ENCODE assay signal across 9 mouse cellular contexts in genomic region chr7:74862727-74863126, GRCm38 (mm10).
DNase-seq lines count a peak whose midpoint lies in the region; TF ChIP-seq lines count a peak whose summit lies in the region.
"Had no signal": no experiment of that assay in that cellular context is flagged by ENCODE, and none has a peak within 500 bp of the region (broad histone marks: within the 10 kb centered on the region; RNA-seq: fewer than 3 reads in every experiment).

No protein-coding gene starts in this region.

- peak; percentile 2 for DNase-seq in adrenal gland, adult 2 months
- DNase-seq in adrenal gland, adult 18-20 months (ENCODE audit: low spot score in 2 of 2): no peak
- peak; percentile 12 for DNase-seq in MEL (ENCODE audit: low read depth, low spot score)
- DNase-seq in gastrocnemius, postnatal 10 days: peak; percentile 4
- DNase-seq in heart, postnatal 36 days: peak; percentile 8 to 31
- DNase-seq in left cerebral cortex, adult 18-20 months (ENCODE audit: low spot score in 2 of 2): no peak
- DNase-seq in retina, embryonic 14.5 days (ENCODE audit: low spot score): no peak
- no peak for DNase-seq in urinary bladder, adult 18-20 months (ENCODE audit: low spot score in 2 of 2)
- DNase-seq: lung, adult 2 months had no signal

- no peaks in the 10 kb centered on the region for H3K36me3 ChIP-seq in MEL (ENCODE audit: control insufficient read depth in 1 of 2, insufficient read depth in 2 of 2, low read length in 2 of 2)

- TF ChIP-seq POLR2A in MEL (IDR thresholded peaks at IDR 0.05; ENCODE audit: control insufficient read depth in 1 of 2, insufficient read depth in 1 of 2, low read depth in 1 of 2, low read length in 2 of 2, poor library complexity in 1 of 2): no peak

- H3K27ac ChIP-seq in MEL (ENCODE audit: control insufficient read depth, low read depth, low read length): no peak overlapping the region

- no peaks in the 10 kb centered on the region for H3K79me2 ChIP-seq in MEL (ENCODE audit: control insufficient read depth, insufficient read depth, low read length, poor library complexity)

- intact Hi-C loops in heart, postnatal 36 days (cut with DNase I): loop anchor here (10.0 kb wide), 2 partner anchors 308 to 438 kb away; partner anchors contain the start of gene Slco3a1

- TF ChIP-seq EP300 in MEL (IDR thresholded peaks at IDR 0.05; ENCODE audit: low read depth in 1 of 2, low read length in 2 of 2): no peak

- no peaks in the 10 kb centered on the region for H3K9me3 ChIP-seq in MEL (replicated peaks; ENCODE audit: insufficient read depth, low read length)

- H3K4me1 ChIP-seq in MEL (ENCODE audit: control insufficient read depth in 1 of 2, insufficient read depth in 2 of 2, low read length in 2 of 2): no peaks in the 10 kb centered on the region

- no peak overlapping the region for H3K9ac ChIP-seq in MEL (ENCODE audit: control insufficient read depth, low read depth, low read length, poor library complexity, severe bottlenecking)

- no peak for TF ChIP-seq RAD21 in MEL (IDR thresholded peaks at IDR 0.05; ENCODE audit: low read depth, low read length)

- no peaks in the 10 kb centered on the region for H3K27me3 ChIP-seq in MEL (ENCODE audit: control insufficient read depth in 1 of 2, insufficient read depth in 2 of 2, low read length in 2 of 2)

- TF ChIP-seq CTCF in MEL (IDR thresholded peaks at IDR 0.05 in 2 of 3, conservative IDR thresholded peaks at IDR 0.05 in 1 of 3; ENCODE audit: control insufficient read depth in 1 of 3, insufficient read depth in 1 of 3, low read depth in 2 of 3, low read length in 3 of 3, poor library complexity in 1 of 3, severe bottlenecking in 1 of 3): no peak

- H3K4me3 ChIP-seq in MEL (ENCODE audit: control insufficient read depth in 1 of 2, insufficient read depth in 1 of 2, low read depth in 2 of 2, low read length in 2 of 2): no peak overlapping the region

TF ChIP-seq in MEL, 35 proteins besides CTCF, POLR2A, EP300 and RAD21:
- no peak for TF ChIP-seq UBTF (IDR thresholded peaks at IDR 0.05; ENCODE audit: borderline replicate concordance, insufficient read depth, low read depth, low read length)
- no peak for TF ChIP-seq SIN3A (IDR thresholded peaks at IDR 0.05; ENCODE audit: low read length)
- no peak for TF ChIP-seq ZNF384 (IDR thresholded peaks at IDR 0.05; ENCODE audit: low read depth, low read length)
- TF ChIP-seq GATA1 (IDR thresholded peaks at IDR 0.05; ENCODE audit: low read depth, low read length): no peak
- no peak for TF ChIP-seq GABPA (IDR thresholded peaks at IDR 0.05; ENCODE audit: low read depth, low read length)
- TF ChIP-seq SMC3 (IDR thresholded peaks at IDR 0.05; ENCODE audit: low read depth, low read length): no peak
- TF ChIP-seq RCOR1 (IDR thresholded peaks at IDR 0.05; ENCODE audit: low read depth, low read length): no peak
- TF ChIP-seq NRF1 (IDR thresholded peaks at IDR 0.05; ENCODE audit: insufficient read depth, low read depth, low read length, poor library complexity, severe bottlenecking): no peak
- TF ChIP-seq TBP (IDR thresholded peaks at IDR 0.05; ENCODE audit: low read depth, low read length): no peak
- no peak for TF ChIP-seq MAFK (IDR thresholded peaks at IDR 0.05; ENCODE audit: borderline replicate concordance, low read depth, low read length)
- no peak for TF ChIP-seq MYB (IDR thresholded peaks at IDR 0.05; ENCODE audit: low read depth, low read length)

Comparison
In these comparisons a context has a peak if more than half of its experiments do, and no peak if none do; other contexts are left out.
1. DNase-seq: peak in adrenal gland, adult 2 months (single experiment), MEL (single experiment), gastrocnemius, postnatal 10 days (single experiment) and heart, postnatal 36 days (2 of 2); none in adrenal gland, adult 18-20 months (0 of 2), left cerebral cortex, adult 18-20 months (0 of 2), retina, embryonic 14.5 days (single experiment) and urinary bladder, adult 18-20 months (0 of 2).